Mouse (Mus musculus) adrenal gland, adult 18-20 months (tissue): ENCODE measurements around the gene Fads2. TPM values are rescaled to one million over a fixed set of nuclear protein-coding genes. Genes with fewer than 3 reads are reported as not detected.

Source experiments
- DNase-seq, 2 experiments: peaks; one replicate each; pipeline ENCODE4 v3.0.0; 2021 to 2022; ENCODE audit warnings: low spot score in 2 of 2
- total RNA-seq, 2 experiments: library from RNA; stranded (reverse); gene quantifications; 1 replicate in 1 of 2; 2 replicates in 1 of 2; pipeline ENCODE4 v1.2.3; 2021

Gene Fads2
- total RNA-seq, 2 experiments from 2014 or later = 1,303 to 1,859 TPM

DNA sequence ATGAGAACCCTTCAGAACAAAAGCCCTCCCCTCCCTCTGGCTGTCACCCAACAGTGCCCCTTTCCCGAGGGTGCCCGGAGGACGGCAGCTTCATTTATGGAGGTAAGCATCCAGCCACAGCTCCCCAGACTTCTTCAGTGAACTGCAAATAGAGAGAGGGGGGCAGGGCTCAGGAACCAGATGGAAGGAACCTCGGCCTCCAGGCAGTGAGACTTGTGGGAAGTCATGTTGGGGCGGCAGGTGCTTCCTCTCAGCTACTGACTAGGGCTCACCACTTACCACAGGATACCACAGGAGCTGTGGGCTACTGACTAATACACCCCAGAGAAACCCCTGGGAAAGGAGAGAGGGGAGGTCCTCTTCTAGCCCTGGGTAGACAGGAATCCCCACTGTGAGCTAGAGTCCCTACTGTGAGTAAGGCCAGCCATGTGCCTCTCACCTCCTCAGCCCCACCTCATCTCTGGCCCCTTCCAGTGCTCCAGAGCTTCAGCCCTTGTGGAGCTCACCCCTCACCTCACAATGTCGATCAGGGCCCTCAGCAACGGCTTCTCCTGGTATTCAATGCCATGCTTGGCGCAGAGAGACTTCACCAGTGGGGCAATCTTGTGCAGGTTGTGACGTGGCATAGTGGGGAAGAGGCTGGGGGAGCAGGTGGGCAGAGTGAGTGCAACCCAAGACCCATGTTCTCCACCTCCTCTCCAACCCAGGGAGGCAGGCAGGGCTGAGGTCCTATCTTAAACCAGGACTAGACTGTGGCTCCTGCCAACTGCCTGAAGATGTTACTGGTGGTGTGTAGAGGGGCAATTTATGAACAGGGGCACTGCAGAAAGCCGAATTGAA lies 37.2 kb downstream of the Fads2 start:
- DNase-seq = peak in 1 of 2 experiments; percentile 21

DNA sequence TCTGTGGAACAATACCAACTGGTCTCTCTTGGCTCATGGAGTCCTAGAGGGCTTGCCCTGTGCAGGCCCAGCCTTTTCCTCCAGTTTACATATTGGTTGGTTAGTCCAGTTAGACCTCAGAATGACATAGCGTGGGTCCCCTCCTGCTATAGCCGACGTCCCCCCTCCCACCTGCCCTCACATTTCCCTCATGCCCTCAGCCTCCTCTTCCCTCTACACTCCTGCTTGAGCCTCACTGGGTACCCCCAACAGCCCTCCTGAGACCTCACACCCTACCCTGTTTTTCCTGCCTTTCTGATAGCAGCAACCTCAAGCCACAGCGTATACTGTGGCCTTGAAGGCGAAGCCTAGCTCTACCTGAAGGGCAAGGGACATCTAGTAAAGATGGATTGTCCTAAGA lies 38.7 kb downstream of the Fads2 start:
- no peak for DNase-seq

DNA sequence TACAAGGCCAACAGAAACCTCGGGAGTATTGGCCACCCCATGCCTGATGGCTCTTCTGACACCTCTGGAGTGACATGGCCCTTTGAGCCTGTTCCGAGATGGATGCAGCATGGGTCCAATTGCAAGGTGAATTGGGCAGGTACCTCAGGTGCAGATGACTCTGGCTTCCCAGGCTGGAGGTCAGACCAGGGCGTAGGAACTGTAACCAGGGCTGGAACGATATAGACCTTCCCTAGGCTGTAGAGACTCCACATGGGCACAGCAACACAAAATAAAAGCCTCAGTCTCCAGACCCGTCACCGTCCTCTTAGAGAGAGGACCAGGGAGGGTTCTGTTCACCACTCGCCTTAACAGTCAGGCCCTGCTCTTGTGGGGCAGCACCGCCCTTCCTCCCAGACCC lies 39.3 kb downstream of the Fads2 start:
- DNase-seq = no peak

DNA sequence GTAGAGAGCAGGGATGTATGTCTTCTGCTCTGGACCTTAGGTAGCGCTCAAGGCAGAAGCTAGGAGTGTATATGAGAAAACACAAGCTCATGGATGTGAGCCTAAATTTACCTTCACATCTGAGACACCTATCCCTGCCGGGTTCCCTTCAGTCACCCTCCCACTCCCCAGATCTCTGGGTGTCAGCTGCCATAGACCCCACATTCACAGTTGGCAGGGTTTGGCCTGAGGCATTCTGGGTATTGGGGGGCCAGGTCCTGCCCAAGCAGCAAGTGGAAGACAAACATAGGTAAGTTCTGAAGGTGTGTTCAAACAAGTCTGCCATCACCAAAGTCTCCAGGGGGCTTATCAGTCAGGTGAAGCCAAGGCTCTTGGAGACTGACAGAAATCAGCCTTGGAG lies 39.9 kb downstream of the Fads2 start:
- DNase-seq = no peak

DNA sequence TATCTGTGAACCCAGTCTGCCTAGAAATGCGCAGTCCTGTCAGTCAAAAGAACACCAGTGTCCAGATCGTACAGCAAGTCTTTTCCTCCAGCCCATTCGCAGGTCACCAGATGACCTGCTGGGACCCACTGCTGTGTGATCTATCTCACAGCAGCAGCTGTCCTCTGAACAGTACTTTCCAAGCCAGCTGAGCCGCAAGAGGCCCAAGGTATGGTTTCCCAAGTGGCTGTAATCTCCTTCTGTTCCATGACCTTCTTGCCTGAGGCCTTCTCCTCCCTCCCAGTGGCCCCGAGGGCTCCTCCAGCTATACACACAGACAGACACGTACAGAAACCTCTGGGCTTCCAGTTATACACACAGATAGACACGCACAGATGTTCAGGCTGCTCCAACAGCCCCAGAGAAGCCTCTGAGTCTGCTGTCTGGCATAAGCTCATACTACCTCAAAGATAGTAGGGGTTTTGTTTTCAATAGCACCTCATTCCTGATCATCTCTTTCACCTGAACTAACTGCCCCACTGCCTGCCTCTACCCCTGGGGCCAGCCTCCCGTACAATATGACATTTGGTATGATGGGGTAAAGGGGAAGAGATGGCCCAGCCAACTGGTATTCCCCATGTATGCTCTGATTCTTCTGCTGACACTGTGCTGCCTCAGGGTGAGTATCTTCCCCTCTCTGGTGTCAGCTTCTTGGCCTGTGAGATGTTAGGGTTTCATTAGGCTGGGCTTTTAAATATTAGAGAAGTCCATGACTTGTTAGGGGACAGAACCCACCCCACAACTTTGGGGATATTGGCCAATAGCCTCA lies 40.6 kb downstream of the Fads2 start:
- DNase-seq = no peak

DNA sequence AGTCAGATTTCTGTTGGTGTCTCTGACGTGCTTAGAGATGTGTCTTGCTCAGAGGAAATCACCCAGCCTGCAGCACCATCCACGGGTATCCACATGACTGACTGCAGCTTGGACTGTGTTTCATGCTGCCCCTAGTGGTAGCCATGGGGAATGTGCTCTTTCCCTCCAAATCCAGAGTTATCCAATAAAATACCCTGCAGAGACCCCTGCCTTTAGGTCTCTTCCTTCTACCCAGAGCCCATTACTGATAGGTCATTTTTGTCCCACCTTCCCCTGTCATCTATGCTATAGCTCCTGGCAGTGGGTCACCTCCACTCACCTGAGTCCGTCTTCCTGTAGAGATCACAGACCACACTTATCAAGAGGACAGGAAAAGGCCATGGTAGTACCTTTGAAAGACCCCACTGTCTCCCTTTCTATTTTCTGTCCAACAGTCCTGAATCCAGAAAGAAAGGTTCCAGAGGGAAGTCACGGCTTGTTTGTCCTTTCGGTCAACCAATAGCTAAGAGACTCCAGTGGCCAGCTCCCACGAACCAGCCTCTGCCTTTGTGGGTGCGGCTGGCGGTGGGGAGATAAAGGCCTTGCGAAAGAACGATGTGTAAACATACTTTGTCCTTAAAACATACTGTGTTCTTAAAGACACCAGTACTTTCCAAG lies 41.5 kb downstream of the Fads2 start:
- peak in 1 of 2 experiments; percentile 33 for DNase-seq

DNA sequence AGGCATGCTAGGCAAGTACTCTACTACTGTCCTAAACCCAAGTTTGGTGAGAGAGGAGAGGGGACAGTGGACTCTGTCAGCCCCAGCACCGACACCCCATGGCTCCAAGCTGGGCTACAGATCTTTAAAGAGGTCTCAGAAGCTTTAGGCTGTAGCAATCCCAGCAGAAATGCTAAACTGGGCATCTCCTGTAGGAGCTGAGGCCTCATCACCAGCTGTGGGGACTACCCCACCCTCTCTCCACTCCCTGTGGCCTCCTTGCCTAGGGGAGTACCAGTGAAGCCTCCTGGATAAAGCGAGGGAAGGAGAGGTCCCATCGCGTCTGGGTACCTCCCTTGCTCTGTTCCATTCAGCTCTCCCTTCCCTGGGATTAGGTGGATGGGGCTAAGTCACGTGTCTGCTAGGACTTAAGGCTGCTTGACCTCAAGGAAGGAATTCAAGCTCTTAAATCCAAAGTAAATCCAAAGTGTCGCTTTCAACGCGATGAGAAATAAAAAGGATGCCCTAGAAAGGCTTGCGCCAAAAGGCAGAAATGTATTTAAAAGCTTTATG lies 42.6 kb downstream of the Fads2 start:
- peak in 1 of 2 experiments; percentile 22 for DNase-seq

DNA sequence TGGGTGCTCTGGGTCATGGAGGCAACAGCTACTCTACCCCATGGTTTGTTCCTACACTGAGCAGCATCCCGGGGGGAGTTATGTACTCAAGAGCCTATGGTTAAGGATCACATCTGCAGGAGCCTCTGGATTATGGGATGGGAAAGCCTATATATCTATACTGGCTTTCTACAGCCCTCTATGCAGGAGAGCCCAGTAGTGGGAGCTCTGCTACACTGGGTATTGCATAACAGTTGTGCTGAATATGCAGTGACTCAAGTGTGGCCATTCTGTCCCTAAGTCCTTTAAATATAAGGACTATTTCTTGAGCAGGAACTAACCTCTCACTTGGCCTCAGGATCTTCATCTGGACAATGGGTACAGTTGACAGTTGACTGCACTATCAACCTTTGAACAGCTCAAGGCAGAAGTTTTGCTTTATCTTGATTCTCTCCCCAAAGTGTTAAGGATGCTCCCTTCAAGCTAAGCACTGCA lies 43.2 kb downstream of the Fads2 start:
- DNase-seq = peak in 1 of 2 experiments; percentile 16

DNA sequence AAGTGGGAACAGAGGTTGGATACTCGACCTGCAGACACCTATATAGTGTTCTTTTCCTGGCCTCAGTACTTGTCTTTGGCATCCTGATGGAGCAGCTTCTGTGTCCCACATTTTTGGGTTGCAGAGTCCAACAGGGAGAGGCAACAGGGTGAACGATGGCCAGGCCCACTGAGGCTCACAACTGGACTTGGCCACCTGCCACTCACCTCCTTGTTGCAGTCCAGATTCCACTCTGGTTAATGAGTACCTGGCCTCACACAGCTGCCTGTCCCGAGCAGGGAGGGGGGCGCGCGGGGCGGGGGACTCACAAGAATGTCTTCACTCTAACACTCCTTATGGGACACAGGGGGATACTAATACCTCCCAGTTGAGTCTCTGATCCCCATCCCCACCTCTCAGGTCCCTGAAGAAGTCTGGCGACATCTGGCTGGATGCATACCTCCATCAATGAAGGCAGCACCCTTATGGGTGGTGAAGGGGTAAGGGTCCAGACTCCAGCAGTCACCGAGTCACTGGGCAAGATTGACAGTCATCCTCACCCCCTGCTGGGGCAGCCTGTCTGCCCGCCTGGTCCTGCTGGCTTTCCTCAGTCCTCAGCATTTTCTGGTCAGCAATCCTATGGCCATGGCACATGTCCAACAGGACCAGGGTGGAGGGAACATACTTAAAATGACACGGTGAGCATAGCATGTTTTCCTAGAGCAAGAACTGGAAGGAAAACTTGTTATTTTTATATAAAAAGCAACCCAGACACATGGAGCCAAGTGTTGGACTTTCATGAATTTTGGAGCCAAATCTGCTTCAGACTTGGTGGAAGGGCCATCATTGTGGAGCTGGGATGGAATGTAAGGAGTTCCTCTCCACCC lies 43.8 kb downstream of the Fads2 start:
- DNase-seq = no peak

DNA sequence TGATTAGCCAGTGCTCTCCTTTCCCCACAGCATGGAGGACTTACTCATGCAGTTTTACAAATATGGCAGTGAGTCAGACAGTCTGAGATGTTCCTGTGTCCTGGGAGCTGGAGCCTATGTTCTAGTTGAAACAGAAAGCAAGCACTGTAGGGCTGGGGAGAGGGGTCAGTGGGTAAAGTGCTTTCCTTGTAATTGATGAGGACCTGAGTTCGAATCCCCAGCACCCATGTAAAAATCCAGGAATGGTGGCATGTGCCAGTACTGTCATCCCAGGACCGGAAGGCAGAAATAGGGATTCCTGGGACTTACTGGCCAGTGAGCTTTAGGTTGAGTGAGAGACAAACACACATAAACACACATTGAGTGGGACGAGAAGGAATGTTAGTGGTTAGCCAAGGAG lies 44.9 kb downstream of the Fads2 start:
- DNase-seq = no peak

DNA sequence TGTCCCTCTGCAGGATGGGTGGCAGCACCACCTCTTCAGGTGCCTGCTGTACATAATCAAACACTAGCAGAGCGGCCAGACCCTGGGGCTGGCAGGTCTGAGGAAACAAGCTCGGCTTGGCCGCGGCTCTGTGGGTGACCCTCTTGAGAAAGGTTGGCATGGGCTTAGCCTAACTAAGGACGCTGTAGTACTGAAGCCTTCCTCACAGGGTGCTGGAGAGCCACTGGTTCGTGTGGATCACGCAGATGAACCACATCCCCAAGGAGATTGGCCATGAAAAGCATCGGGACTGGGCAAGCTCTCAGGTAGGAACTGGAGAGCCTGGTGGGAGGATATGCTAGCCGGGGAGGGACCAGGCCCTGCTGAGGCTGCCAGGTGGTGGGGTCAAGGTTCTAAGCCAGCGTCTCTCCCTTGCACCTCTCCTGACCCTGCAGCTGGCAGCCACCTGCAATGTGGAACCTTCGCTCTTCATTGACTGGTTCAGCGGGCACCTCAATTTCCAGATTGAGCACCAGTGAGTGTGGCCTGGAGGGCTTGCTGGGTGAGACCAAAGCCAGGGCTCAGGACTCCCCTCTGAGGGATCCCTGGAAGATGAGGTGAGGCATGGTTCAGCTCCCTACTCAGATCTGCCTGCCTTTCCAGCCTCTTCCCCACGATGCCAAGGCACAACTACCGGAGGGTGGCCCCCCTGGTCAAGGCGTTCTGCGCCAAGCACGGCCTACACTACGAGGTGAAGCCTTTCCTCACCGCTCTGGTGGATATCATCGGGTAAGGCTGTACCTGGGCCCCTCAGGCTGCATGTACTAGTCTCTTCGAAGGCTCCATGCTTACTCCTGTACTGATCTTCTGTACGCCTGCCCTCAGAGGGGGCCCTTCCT lies 45.5 kb downstream of the Fads2 start:
- DNase-seq = no peak

DNA sequence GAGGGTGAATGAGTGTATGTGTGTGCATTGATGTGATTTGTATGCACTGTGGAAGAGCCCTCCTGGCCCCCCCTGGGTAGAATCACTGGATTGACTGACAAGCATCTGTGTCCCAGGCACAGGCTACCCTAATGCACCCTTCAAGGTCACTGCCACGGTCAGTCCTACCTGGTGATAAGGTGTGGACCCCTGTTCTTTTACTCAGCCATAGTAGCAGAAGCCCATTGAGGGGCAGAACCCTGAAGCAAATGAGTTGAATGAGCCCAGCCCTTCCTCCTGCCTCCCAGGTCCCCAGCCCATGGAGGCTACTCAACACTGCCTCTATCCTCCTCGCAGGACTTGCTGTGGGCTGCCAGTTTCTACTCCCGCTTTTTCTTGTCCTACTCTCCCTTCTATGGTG lies 46.3 kb downstream of the Fads2 start:
- DNase-seq = no peak

DNA sequence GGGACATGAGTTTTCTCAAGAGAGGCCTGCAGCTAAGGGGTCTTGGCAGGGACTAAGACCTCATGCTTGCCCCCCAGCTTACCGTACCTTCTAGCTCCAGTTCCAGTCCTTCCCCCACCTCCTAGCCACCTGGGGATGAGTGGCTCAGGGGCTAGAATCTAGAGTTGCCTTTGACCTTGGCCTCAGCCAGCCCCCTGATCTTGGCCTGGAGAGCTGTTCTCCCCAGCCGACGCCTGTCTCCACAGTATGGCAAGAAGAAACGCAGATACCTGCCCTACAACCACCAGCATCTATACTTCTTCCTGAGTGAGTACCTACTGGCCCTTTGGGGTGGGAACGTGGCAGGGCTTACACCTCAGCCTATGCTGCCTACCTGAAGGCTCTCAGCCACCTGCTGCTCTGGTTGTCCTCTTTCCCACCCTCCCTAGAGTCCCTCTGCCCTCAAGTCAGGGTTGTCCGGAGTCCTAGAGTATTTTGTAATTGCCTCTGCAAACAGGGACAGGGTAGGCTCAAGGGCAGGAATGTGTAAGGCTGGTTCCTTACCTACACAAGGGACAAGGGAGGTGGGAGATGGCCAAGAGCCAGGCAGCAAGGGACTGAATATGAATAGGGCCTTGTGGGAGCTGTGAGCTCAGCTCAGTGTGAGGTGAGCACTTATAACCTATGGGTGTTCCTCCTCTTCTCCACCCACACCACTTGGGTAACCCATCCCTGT lies 47.0 kb downstream of the Fads2 start:
- no peak for DNase-seq

DNA sequence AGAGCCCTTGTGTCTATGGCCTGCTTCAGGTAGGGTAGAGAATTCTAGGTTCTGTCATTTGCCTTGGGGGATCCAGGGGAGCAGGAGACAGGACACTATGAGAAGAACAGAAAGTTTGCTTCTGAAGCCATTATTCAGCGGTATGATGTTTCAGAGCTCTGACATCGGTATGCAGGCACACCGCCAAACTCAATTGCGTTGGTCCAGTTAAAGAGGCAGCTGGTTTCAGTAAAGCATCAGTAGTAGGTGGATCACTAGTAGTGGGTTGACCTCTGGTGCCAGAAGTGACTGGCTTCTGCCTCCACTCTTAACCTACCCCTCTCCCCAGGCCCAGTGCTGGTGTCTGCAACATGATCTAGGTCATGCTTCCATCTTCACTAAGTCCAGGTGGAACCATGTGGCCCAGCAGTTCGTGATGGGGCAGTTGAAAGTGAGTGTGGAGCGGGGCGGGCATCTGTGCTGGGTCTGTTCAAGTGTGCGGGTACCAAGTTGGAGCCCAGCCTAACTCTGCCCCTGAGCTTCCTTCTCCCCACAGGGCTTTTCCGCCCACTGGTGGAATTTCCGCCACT lies 47.8 kb downstream of the Fads2 start:
- DNase-seq = no peak

DNA sequence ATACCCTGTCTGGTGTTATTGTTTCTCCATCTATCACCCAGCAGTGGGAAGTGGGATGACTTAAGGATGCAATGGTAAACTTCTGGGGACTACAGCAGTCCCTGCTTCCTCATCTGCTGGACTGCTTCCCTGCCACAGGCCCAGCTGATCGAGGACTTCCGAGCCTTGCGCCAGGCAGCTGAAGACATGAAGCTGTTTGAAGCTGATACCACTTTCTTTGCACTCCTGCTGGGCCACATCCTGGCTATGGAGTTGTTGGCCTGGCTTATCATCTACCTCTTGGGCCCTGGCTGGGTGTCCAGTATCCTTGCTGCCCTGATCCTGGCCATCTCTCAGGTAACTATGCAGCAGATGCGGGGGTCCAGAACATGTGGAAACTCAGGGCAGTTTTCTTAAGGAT lies 48.8 kb downstream of the Fads2 start:
- no peak for DNase-seq

DNA sequence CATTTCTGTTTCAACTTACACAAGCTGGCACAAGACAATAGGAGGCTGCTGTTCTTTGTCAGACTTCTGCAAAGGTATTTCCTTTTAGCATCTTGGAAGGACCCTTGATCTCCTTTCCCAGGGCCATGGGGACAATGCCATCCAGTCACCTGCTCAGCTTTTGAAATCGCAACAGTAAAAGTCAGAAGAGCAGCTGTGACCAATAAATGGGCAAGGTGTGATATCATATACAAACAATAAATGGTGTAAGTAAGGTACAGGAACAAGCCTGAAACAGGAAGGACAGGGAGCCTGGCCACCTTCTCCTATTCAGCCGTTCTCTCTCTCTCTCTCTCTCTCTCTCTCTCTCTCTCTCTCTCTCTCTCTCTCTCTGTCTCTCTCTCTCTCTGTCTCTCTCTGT lies 51.1 kb downstream of the Fads2 start:
- DNase-seq = no peak

DNA sequence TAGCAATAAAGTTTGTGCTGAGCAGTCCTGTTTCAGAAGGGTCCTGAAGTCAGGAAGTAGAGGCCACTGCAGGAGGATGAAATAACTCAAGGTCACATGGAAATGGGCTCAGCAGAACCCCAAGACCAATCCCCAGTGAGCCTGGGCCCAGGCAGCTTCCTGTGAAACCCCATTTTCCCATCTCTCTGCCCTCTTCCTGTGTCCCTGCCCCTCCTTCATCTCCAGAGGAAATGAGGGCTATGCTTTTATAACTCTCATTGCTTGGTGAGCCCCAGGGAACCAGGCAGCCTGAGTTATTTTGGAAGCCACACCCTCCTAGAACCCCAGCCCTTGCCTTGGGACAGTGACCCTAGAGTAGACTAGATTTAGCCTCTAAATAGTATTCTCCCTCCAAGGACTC lies 52.0 kb downstream of the Fads2 start:
- DNase-seq = no peak

DNA sequence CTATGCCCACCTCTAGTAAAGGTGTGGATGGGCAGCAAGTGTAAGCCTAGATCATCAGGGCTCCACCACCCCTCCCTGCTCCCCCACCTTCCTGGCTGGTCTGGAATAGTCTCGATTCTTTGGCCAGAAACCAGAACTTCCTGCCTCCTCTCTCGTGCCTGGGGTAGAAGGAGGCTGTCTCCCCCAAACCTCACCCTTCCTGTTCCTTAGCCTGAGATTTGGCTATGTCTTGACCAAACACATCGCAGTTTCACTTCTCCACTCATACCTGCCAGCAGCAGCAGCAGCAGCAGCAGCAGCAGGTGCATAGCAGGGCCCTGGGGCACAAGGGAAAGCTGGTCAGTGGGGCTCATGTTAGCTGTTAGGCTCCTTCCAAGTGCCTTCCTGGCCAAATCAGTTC lies 54.6 kb downstream of the Fads2 start:
- DNase-seq = no peak
